Mouse (Mus musculus) kidney, adult 9 months (tissue): ENCODE results near the gene Serpina7.

ENCODE experiments used
- DNase-seq: peaks from one replicate; pipeline ENCODE4 v3.0.0; 2022

Serpina7 gene

DNA sequence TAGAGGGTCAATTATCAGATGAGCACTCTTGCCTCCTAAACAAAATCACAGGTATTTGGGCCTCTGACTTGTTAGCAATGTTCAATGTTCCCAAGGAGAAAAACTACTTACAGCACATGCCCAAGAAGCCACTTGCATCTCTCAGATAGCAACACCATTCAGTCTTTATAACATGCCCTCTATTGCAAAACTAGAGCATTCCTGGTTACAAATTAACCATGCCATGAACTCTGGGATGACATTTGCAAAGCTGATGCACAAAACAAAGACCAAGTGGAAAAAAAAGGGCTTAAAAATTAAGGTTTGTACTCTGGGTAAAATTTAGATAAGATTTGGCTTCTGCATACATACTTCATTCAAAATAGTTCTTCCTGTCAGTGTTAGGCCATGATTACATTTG is at the start of gene Serpina7:
Gene Serpina7, minus strand, starts transcription at position 160 of the 400 bp plus-strand sequence.
- peak; percentile 11 for DNase-seq

DNA sequence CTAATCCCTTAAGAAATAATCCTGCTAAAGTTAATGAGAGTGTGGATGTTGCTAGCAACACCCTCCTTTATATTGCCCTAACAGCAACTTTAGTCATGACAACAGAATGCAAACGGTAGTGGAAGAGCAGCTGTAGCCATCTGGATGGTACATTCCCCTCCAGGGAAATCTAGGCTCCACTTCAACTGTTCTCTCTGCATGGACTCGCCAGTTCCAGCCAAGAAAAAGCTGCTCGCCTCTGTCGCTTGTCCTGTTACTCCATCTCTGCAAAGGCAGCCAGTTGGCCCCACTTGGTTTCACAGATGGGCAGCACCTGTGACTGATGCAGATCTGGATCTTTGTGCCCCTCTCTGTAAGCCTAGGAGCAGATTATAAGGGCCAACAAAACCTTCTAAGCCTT is 49.0 kb upstream of the Serpina7 start:
- DNase-seq, result no peak

DNA sequence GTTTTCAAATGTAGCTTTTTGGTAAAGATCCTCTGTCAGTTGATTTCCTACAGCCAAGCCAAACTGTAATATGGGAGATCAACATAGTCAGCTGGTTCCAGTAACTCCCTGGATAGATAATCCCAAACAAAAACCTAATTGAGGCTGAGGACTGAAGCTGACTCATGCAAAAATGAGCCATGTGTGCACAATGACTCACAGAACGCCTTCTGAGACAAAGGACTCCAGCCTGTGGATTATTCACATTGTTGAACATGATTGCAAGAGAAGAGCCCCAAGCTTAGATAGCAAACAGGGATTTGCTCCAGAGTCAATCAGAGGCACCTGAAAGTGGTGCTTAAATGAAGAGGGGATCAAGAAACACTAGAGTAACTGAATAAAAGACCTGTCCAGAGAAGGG is 12.2 kb upstream of the Serpina7 start:
- no peak for DNase-seq

DNA sequence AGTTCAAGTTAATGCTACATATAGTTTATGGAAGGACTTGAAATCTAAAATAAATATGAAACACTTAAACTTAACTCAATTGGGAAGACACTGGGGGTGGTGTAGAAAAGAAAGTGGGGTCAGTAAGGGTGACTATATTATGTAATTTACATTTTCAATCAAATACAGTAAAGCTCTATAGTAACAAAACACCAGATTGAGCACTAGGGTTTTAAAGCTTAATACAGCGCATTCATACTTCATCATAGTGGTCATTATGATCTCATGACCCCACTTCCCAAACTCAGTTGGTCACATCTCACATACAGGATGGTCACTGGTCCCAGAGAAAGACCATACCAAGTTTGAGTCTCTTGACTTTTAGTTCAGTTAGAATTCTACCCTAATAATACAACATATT is 907 bp upstream of the Serpina7 start, which contains the start of gene 4930513O06Rik:
Gene 4930513O06Rik, plus strand, starts transcription at position 301 of the 400 bp plus-strand sequence.
- no peak for DNase-seq

DNA sequence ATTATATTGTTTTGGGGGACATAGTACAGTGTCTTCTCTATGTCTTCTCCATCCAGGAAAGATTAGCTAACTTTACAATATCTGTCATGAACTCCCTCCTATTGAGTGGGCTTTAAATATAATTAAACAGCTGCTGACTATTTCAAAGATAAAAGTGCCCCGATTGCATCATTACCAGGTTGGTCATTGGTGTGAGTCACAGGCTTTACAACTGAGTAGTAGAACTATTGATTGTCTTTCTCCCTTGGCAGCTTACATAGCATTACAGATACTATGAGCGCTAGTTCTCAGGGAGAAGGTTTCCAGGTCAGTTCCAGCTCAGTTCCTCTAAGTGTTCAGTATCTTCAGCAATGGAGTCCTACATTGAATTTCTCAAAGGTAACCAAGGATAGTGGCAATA is 6.5 kb downstream of the Serpina7 start:
- DNase-seq, result no peak

DNA sequence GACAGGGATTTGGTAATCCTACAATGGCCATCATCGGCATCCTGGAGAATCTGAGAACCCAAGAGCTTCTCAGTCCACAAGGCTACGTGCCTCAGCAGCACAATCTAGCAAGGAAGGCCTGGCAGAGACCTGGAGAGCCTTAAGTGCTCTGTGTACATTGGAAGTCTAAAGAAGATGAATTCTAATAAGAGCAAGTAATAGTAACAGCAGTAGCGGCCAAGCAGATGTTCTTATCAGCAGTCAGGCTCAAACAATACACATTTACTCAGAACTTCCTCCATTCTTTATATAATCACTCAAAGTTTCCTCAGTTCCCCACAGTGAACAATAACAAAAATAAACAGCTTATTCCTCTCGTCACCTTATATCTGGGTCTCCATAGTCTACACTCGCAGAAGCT is 21.0 kb downstream of the Serpina7 start:
- DNase-seq, result no peak

DNA sequence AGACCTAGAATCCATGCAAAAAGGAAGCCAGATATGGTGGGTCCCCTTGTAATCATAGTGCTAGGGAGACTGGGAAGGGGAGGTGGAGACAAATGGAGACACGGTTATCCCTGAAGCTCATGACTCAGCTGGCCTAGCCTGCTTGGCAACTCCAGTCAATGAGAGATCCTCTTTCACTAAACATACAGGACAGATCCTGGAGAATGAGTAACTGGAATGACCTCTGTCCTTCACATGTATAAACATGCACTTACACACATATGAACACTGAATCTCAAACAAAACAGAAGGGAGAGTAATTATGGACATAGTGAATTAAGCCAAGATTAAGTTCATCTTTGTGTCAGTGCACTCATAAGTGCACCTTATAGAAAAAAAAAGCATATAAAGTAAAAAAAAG is 31.9 kb downstream of the Serpina7 start:
- DNase-seq, result no peak

DNA sequence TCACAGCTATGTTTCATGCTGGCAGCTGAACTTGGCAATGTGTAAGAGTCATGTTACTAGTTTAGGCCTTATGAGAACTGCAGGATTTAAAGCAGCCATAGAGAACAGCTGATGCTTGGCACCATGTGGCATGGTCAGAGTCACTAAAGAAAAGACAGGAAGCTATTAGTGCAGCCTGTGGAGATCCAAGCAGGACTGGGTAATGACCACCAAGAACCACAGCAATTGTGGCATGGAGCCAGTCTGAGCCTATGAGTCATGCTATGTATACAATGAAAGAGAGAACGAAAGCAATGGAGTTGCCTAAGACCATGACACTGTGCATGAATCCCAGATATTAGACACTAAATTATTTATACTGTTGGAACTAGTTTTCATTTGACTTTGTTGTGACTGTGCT is 33.1 kb downstream of the Serpina7 start:
- no peak for DNase-seq

DNA sequence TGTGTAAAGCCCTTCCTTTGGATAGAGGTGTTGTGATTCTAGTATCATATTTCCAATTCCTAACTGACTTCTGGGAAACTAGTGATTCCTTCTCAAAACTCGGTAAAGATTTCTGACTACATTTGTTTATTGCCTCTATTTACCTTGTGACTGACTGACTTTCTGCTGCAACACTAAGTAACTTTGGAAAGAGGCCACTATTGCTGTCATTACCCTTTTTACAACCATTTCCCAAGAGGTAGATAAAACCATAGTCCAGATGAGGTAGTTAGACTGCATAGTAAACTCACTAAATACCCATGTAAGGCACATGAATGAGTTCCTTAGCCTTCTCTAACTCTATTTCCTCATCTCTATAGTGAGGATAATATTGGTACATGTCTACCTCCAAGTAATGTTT is 43.9 kb downstream of the Serpina7 start:
- DNase-seq, result no peak

DNA sequence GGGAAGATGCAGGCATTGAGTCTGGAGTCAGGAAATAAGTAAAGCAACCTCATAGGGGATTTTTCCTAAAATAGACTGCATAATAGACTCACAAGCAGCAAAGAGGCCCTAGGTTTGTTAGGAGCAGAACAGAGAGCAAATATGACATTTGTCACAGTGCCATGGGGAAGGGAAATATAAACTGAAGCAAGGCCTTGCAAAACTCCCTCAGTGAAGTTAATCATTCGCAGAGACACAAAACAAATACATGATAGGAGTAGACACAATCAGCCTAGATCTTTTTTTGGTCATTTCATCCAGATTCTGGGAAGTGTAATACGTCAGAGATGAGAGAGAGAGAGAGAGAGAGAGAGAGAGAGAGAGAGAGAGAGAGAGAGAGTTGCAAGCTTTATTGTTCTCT is 45.7 kb downstream of the Serpina7 start:
- no peak for DNase-seq

DNA sequence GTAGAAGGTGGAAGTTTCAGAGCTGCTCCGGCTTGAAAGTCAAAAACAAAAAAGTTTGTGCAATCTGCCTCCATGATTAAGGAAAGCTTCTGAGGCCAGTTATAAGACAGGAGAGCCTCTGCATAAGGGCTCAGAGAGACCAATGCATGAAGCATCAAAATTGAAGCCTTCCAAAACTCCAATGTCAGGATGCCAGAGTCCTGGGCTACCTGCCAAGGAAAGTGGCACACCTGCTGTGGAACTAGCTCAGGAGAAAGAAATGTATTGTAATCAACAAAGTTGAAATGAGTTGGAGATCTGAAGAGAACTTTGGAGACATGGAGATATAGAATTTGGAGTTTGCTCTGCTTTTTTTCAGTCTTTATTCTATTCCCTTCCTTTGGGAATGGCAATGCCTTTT is 47.4 kb downstream of the Serpina7 start:
- no peak for DNase-seq
